Mouse (Mus musculus): Measurements from ENCODE around the gene Rad54l.

The Rad54l gene

GRCm38 (mm10) chr4:116141736-116142135, 18.2 kb upstream of the Rad54l start:
- no peak for DNase-seq (ENCODE audit: extremely low read depth, low read depth)

GRCm38 (mm10) chr4:116140801-116141574, 17.5 kb upstream of the Rad54l start:
- no peak for DNase-seq (ENCODE audit: extremely low read depth, low read depth)

GRCm38 (mm10) chr4:116137421-116137996, 14.0 kb upstream of the Rad54l start:
- DNase-seq (ENCODE audit: extremely low read depth, low read depth): no peak

- no peak for DNase-seq (ENCODE audit: extremely low read depth, low read depth)
These were observed 11.5 kb upstream of the Rad54l start for GRCm38 (mm10) chr4:116134990-116135389.

- DNase-seq (ENCODE audit: extremely low read depth, low read depth): no peak
These were observed 9.6 kb upstream of the Rad54l start for GRCm38 (mm10) chr4:116133126-116133525.

- DNase-seq (ENCODE audit: extremely low read depth, low read depth): no peak
These were observed 4.5 kb upstream of the Rad54l start for GRCm38 (mm10) chr4:116127956-116128355.

GRCm38 (mm10) chr4:116125803-116126386, 2.4 kb upstream of the Rad54l start:
- DNase-seq (ENCODE audit: extremely low read depth, low read depth): no peak

GRCm38 (mm10) chr4:116122762-116123161, 728 bp downstream of the Rad54l start:
- peak; percentile 67 for DNase-seq (ENCODE audit: extremely low read depth, low read depth)

- DNase-seq (ENCODE audit: extremely low read depth, low read depth): no peak
These were observed 12.0 kb downstream of the Rad54l start for GRCm38 (mm10) chr4:116111486-116111885.

- DNase-seq (ENCODE audit: extremely low read depth, low read depth): no peak
These were observed 12.8 kb downstream of the Rad54l start for GRCm38 (mm10) chr4:116110695-116111094.

- no peak for DNase-seq (ENCODE audit: extremely low read depth, low read depth)
These were observed 18.2 kb downstream of the Rad54l start for GRCm38 (mm10) chr4:116105278-116105677.

- peak; percentile 32 for DNase-seq (ENCODE audit: extremely low read depth, low read depth)
These were observed 22.5 kb downstream of the Rad54l start for GRCm38 (mm10) chr4:116100959-116101358.

- no peak for DNase-seq (ENCODE audit: extremely low read depth, low read depth)
These were observed 26.3 kb downstream of the Rad54l start for GRCm38 (mm10) chr4:116097211-116097610.

GRCm38 (mm10) chr4:116096291-116096690, 27.2 kb downstream of the Rad54l start:
- DNase-seq (ENCODE audit: extremely low read depth, low read depth): no peak

- DNase-seq (ENCODE audit: extremely low read depth, low read depth): no peak
These were observed 34.8 kb downstream of the Rad54l start for GRCm38 (mm10) chr4:116088510-116089249.

GRCm38 (mm10) chr4:116077240-116078095, 46.0 kb downstream of the Rad54l start:
- no peak for DNase-seq (ENCODE audit: extremely low read depth, low read depth)

- no peak for DNase-seq (ENCODE audit: extremely low read depth, low read depth)
These were observed 46.9 kb downstream of the Rad54l start for GRCm38 (mm10) chr4:116076369-116077231.

GRCm38 (mm10) chr4:116075631-116076368, 47.7 kb downstream of the Rad54l start:
- no peak for DNase-seq (ENCODE audit: extremely low read depth, low read depth)
